Mouse (Mus musculus) gastrocnemius, adult 8-10 months (tissue): ENCODE data around the gene Ddah2. TPM values are rescaled to one million over a fixed set of nuclear protein-coding genes. Genes with fewer than 3 reads are reported as not detected.
A peak's percentile ranks its signal among the peaks of the same experiment; 100 is the strongest.

Source experiments
- DNase-seq, 2 experiments: peaks; one replicate each; pipeline ENCODE4 v3.0.0; 2022; ENCODE audit warnings: low spot score in 2 of 2
- total RNA-seq, 4 experiments: library from RNA; stranded (reverse); gene quantifications; 2 replicates each; pipeline ENCODE4 v1.2.4; 2022

Ddah2 gene
- total RNA-seq, 4 experiments from 2014 or later, result 4.3 to 6.2 (median 5.1) TPM

DNA sequence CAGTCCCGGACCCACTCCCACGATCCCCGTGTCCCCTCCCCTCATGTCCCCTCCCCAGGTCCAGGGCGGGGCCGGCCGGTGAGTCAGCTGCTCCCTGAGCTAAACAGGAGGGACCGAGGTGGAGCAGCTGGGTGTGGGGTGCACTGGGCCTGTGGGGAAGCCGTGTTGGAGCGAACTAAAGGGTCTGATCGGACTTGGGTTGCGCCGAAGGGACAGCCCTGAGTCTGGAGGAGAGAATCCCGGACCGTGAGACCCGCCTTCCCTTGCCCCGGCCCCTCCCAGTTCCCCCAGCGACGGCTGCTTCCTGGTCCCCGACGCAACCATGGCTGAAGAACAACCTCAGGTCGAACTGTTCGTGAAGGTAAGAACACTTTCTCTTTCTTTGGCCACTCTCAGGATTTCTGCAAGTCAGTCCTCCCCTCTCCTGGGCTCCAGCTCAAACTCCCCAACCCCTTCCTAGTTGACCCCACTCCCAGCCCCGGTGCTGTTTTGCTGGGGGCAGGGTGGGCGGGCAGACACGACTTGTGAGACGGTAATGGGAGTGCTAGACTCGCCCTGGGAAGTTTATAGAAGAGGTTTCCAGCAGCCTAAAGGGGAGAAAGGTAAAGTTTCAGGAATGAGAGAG is 8.6 kb upstream of the Ddah2 start:
- peak; percentile 37 to 53 for DNase-seq

DNA sequence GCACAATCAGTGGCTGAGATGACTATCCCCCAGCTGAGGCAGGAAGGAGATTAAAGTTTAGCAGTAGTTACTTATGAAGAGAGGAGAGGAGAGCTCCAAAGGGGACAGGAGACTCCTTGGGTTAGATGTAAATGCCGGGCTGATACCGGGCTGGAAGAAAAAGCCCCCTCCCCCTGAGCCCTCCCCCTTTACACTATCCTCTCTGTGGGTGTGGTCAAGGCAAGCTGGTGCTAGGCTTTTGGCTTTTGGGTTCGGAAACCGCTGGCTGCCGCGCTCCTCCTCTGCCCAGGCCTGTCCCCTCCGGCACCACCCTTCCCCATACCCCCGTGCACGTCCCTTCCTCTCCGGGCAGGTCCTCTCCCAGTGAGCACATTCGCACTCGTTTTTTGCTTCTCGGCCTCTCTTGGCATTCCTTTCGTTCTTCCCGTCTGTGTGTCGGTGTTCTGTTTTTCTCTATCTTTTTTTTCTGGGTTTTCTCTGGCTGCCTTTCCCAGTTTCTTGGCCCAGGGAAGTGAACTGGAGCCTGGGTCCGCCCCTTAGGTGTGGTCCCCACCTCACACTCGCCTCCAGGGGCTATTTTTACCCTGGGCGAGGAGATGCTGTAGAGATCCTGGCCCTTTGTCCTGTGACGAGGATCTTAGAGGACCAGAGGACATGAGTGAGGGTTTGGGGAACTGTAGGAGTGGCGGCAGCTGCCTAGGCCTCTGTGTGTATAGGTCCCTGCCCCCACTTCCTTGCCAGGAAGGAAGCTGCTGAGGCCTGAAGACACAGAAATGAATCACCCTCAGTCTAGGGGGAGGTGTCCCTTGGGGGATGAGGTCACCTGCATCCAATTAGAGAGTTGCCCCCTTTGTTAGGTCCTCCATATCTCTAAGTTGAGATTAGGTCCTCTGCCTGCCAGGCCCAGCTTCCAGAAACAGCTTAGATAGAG is 7.4 kb upstream of the Ddah2 start:
- peak in 1 of 2 experiments; percentile 43 for DNase-seq

DNA sequence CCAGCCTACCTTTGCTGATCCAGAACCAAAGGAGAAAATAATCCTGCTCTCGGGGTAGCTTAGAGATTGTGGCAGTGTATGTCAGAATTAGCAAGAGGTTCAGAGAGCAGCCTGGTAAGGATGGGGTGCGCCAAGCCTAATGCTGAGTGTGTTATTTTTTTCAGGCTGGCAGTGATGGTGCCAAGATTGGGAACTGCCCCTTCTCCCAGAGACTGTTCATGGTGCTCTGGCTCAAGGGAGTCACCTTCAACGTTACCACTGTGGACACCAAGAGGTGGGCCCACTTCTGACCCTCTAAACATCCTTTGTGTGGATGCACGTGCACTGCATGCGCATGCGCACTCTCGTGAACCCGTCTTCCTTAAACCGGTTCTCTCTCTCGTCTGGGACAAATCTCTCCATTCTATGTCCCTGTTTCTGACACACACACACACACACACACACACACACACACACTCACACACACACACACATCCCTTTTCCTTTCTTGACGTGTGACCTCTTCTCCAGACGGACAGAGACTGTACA is 6.5 kb upstream of the Ddah2 start:
- no peak for DNase-seq

DNA sequence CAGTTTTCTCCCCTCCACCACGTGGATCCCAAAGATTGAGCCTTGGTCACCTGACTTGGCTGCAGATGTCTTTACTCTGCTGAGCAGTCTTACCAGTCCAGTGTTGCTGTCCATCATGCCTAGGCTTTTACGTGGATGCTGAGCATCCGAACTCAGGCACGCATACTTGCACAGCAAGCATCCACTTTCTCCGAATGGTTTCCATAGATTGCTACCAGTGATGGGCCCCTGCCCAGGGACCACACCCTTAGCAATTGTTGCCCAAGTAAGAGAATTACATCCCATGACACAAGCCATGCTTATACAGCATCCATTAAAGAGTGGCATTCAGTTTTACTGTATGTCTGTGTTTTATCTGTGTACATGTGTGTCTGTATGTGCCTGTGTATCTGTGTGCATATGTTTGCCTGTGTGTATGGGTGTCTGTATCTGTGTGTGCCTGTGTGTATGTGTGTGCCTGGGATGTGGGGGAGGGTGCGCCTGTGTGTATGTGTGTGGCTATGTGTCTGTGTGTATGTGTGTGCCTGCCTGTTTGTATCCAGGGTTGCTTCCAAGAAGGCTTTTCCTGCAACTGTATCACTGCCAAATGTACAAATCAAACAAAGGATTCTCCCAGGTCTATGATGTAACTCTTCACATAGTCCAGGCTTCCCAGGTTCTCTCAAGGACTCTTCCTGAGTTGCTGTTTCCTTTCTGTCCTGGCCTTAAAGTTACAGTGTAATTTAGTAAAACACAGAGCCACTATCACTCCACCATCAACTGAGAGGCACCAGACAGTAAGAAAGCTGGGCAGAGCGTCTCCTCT is 2.9 kb upstream of the Ddah2 start:
- no peak for DNase-seq

DNA sequence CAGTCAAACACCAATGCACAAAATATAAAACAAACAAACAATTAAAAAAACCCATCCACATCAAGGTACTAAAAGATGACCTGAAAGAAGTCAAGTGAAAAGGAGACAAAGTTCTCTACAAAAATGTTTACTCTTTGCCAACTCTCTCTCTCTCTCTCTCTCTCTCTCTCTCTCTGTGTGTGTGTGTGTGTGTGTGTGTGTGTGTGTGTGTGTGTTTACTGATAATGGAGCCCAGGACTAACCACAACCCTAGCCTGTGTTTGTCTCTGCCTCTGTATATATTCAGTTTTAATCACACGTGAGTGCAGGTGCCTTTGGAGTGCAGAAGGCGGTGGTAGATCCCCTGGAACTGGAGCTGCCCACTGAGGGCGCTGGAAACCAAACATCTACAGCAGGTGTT is 1.7 kb upstream of the Ddah2 start:
- no peak for DNase-seq

DNA sequence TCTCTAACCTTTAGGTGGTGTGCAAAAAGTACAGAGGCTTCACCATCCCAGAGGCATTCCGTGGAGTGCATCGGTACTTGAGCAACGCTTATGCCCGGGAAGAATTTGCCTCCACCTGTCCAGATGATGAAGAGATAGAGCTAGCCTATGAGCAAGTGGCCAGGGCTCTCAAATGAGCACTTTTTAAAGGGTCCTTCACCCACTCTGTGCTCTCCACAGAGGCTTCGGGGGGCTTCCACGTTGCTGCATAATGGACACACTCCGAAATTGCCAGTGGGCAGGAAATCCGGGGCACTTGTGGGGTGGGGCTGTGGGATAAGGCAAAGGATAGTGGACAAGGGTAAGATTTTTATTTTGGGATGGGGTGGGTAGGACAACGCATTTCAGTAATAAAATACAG is 519 bp upstream of the Ddah2 start:
- no peak for DNase-seq

DNA sequence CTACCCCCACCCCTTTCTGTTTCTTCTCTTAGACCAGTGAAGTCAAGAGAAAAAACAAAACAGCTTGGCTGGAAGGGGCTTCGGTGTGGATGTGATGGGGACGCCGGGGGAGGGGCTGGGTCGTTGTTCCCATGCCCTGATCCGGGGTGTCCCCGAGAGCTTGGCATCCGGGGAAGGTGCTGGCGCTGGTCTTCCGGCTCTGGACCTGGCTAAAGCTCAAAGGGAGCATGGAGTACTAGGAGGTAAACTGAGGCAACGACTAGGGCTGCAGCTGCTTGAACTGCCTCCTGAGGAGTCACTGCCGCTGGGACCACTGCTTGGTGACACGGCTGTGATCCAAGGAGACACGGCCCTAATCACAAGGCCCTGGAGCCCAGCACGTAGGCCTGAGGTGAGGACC is 1.2 kb downstream of the Ddah2 start:
- DNase-seq, result no peak

DNA sequence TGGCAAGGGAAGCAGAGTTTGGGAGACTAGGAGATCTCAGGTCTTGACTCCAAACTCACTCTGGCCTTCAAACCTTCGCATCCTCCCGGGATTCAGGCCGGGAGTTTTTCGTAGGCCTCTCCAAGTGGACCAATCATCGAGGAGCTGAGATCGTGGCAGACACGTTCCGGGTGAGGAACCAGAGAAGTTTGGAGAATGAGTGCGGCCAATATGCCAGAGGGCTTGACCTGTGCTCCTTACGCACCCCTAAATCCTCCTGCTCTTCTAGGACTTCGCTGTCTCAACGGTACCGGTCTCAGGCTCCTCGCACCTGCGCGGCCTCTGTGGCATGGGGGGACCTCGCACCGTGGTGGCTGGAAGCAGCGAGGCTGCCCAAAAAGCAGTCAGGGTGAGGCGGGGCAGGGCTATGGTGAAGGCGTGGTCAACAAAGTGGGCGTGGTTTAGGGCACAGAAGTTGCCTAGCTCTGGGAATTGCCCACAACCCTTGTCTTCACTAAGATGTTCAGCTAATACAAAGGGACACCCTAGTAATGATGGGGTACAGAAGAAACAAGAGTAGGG is 2.0 kb downstream of the Ddah2 start:
- no peak for DNase-seq

DNA sequence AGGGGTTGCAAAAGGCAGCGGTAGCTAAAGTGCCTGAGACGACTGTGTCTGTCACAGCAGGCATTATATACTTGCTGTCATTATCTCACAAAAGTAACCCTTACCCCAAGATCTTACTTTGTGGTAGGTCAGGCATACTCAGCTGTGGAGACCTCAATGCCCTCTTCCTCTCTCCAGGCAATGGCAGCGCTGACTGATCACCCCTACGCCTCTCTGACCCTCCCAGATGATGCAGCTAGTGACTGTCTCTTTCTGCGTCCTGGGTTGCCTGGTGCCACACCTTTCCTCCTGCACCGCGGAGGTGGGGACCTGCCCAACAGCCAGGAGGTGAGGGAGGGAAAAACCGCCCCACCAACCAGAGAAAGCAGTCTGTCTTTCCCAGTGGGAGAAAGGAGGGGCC is 2.5 kb downstream of the Ddah2 start:
- no peak for DNase-seq

DNA sequence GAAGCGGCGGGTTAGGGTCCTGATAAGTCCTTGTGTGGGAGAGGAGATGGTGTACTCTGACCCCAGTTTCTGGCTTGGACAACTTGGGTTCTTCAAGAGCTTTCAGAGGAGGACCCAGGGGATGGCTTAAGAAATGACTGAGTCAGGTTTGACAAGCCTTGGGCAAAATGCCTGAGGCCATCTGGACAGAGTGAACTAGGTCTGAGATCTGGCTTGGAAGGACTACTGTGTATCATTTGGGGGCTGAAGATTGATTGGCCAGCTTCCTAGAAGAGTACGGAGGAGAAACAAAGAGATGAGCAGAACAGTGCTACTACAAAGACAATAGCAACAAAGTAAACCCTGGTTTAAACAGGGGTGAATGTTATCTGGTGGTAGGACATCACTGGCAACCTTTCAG is 4.6 kb downstream of the Ddah2 start:
- no peak for DNase-seq

DNA sequence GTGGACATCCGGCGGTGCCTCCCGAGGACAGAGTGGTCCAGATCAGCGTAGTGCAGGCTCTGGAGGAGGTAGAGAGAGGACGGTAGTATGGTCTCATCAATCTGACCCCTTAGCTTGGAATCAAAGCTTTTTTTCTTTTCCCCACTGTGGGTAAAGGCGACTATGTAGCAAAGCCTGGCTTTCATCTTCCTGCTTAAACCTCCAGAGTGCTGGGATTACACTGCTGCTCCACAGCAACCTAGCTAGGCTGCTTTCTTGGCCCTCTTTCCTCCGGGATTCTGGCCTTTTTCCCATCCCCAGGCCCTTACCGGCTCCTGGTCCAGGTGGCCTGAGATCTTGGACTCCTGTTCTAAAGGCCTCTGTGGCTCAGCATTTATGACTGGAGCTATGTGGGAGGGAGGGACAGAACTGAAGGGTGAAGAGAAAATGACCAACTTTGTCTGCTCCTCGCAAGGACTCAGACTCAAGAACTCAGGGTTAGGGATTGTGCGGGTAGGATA is 5.6 kb downstream of the Ddah2 start:
- no peak for DNase-seq

DNA sequence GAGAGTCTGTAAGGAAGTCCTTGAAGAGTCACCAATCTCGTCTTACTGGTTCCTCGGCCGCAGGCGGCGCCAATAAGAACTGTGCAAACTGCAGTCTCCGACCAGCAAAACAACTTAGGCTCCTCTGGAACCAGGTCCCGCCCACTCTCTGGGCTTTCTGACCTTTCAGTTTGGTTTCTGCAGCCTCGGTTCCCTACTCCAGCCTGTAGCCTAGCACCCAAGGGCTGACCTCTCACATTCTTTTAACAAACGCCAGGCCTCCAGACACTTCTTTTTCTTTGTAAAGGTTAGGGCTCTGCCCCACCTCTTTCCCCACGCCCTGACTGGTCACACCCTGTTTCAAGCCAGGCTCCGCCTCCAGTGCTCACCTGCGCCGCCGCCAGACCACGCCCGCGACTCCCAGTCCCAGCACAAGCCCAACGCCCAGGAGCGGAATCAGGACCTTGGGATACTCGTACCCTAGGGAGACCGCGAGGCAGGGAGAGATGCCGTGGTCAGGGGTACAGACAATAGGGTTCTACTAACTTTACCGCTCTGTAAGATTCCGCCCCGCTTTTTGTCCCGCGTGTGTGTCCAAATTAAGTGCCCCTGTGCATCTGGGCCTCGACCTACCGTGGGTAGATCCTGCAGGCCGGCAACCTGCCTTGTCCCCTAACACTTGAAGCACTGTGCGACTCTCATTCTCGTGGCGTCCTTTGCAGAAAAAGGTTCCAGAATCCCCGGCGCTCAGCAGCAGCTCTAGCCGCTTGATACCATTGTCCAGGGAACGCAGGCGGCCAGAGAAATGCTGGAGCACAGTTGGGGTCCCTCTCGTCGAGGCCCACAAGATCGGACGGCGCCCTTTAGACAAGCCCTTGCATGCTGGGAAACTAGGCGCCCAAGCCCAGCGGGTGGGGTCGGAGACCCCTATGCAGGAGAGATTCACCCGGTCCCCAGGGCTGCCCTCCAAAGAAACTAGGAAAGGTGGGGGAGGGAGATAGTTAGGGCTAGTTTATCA is 6.4 kb downstream of the Ddah2 start, which contains the start of gene Ly6g6c:
TSS of gene Ly6g6c (plus strand) at position 438 of the 997 bp plus-strand sequence.
- DNase-seq, result peak in 1 of 2 experiments; percentile 53

DNA sequence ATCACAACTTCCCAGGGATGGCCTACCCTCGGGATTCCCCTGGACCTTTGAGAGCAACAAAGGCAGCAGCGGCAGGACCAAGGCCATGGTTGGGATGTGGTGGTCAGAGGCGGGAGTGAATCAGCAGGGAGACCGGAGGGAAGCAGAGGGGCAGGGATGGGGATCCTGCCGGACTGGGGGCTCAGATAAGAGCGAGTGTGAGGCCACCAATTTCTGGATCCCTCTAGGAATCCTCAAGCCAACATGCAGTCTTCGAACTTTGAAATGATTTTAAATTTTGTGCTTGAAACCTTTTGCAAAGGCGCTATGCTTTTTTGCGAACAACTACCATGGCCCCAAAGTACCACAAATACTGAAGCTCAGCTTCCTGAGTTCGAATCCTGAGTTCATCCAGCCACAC is 7.2 kb downstream of the Ddah2 start, which contains the start of gene Mpig6b:
TSS of gene Mpig6b (minus strand) at position 101 of the 400 bp plus-strand sequence.
- DNase-seq, result no peak

DNA sequence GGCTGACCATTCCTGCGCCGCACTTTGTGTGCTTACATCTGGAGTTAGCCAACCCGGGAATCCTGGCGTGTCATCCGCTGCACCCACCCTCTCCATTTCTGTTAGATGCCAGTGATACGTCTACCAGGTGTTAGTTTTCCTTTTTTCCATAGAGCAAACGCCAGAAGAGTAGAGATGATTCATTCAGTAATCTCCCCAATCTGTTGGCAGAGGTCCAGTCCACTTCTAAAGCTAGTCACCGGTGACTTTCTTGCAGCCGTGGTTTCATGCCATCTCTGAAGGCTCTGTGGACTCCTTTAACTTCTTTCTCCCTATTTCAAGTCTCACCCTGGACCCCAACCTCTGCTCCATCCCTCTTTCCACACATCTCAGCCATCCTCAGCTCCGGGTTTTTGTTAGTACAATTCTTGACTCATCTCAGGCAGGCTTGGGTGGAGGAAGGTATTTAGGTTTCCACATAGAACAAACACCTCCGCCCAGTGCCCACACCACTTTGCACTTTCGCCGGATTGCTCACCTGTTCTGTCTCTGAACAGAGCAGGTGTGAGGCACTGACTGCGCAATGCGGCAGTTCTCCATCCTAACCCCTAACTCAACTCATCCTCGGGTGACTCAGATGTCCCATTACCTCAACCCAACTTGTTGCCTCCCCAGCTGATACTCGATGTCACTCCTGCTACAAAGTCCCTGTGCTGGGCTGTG is 9.5 kb downstream of the Ddah2 start:
- DNase-seq, result no peak

DNA sequence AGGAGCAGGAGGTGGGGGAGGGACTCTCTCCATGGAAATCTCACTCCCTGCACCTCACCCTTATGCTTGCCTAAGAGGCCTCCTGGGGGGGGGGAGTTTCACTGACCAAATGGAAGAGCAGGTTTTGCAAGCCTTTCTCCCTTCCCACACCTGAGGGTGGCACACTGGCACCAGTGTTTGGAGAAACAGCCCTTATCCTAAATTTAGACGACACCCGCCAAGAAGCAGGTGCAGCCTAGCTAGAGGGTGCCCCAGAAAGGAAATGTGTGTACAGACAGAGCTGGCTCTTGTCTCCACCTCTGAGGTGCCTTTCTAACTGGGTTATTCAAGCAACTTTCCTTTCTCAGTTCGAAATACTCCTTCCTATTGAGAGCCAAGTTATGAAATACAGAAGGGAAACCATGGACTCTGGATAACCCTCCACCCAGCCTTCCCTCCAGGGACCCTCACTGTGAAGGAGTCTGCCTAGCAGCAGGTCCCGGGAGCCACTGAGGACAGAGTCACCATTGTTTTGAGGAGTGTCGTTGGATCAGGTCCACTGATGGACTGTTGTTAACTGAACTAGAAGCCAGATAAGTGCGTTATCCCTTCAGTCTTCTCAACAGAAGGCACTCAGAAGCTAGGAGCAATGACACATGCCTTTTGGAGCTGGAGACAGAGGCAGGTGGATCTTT is 11.9 kb downstream of the Ddah2 start:
- DNase-seq, result no peak

DNA sequence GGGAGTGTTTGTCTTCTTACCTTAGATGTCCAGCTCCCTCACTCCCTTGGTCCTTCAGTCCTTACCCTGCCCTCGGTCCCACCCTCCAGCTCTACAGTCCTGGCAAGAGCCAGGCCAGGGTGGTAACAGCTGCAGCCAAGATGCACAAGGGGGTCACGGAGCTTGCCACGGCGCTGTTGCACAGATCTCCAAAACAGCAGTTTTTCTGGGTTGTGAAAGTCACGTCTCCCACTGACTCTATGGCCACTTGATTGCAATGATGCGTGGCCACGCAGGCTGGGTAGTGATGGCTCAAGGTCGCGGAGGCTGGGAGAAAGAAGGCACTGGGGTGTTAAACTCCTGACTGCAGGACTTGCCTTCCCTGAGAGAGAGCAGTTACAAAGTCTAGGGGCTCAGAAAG is 12.6 kb downstream of the Ddah2 start:
- no peak for DNase-seq

DNA sequence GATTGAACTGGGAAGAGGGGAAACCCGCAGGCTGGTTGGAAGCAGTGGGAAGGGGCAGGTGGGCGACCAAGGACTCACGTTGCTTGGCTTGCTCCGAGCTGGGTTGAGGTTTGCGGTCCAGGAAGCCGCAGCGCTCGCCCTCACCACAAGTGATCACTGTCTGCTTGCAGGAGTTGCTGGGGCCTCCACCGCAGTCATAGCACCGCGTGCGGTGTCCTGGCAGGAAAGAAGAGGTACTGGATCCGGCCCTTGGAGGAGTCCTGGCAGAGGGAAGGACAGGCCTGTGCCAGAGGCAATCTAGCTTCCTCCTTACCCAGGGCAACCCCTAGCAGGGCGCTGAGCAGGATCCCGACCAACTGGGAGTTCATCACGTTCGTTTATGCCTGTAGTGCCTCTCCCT is 15.3 kb downstream of the Ddah2 start:
- DNase-seq, result no peak

DNA sequence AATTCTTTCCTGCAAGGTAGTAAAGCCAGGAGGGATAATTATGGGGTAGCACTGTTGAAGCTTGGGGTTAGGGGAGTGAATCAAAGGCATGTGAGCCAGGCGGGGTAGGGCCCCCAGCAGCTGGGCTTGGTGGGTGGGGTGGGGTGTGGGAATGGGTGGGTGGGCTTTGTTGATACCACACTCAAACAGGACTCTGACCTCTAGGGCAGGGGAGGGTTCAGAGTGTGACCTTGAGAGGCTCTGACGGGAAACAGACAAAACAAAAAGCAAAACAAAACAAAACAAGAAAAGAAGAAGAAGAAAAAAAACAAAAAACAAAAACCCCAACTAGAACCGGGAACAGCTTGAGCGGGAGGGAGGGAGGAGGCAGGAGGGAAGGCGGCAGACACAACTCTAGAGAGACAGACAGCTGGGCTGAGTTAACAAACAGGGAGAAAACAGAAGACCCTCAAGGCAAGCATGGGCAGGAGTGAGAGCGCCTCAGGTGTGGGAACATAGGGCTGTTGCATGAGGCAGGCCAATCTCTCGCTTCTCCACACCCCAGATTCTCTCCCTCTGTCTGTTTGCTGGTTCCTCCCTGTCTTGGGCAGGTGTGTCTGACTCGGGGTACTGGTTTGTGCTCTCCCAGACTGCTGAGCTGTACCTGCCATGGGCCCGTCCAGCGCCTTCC is 17.8 kb downstream of the Ddah2 start, which contains the start of gene Ly6g6e:
TSS of gene Ly6g6e (plus strand) at position 396 of the 670 bp plus-strand sequence.
- DNase-seq, result no peak
